Mouse (Mus musculus) neutrophil, adult 59 days (primary cell): ENCODE data around the gene A930004D18Rik. TPM values are rescaled to one million over a fixed set of nuclear protein-coding genes. Genes with fewer than 3 reads are reported as not detected.

Experiments
- total RNA-seq, 2 experiments: library from RNA; stranded (reverse); gene quantifications; 1 replicate in 1 of 2; 2 replicates in 1 of 2; pipeline ENCODE4 v1.2.4; 2023

A930004D18Rik gene
- total RNA-seq = not detected

DNA sequence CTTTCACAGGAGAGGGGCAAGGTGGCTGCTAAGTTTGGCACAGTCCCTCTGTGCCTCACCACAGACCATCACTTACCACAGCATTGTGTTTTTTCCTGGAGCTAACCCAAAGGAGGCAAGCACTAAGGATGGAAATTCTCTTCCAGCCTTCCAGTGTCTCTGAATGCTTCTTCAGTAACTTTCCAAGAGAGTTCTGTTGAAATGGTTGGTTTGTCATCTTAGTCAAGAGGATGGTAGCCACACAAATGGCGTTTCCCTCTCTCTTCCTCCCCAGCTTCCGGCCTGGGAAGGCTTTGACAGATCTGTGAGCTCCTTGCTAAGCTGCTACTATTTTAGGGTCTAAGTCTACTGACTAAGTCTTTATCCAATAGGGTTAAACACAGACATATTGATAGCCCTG is at the start of gene A930004D18Rik:
Gene A930004D18Rik, minus strand, starts transcription at position 247 of the 400 bp plus-strand sequence.

GRCm38 (mm10) chr2:18055016-18055928 is 17.7 kb upstream of the A930004D18Rik start, which contains the start of gene Mllt10:
TSS of gene Mllt10 (plus strand) at chr2:18055237.

DNA sequence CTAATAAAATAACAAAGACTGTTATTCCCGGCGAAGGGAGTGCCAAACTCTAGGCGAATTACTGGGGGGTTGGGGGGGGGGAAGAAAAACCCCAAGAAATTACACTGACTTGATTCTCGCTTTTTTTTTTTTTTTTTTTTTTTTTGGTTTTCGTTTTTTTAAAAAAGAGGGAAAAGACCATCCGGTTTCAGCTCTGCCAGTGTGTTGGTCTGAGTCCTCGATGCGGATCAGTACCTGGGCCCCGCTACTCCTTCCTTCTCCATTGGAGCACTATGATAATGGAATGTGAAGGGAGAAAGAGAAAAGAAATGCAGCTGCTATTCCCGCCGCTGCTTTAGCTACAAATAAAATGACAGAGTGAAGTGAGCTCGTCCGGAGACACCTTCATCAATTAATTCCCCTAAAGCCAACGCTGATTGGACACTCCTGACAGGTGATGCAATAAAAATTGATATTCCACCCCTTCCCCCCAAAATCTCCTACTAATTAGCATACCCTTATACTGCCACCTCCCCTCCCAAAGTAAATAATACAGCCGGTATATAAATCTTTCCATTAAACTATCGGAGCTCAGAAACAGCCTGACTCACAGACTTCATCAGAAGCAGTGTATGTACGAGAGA is 11.0 kb upstream of the A930004D18Rik start, which contains the start of gene Skida1:
Gene Skida1, minus strand, starts transcription at position 599 of the 623 bp plus-strand sequence.

GRCm38 (mm10) chr2:17996858-17997257 is 40.7 kb downstream of the A930004D18Rik start, which contains the start of gene H2al2a:
TSS of gene H2al2a (minus strand) at chr2:17996958.

Other genes starting within 250 kb of the A930004D18Rik start
- gene H2al2a, start 40.8 kb downstream of the A930004D18Rik start, total RNA-seq = not detected
- not detected for gene Skida1, start 11.3 kb upstream of the A930004D18Rik start, total RNA-seq
- gene Mllt10, start 17.5 kb upstream of the A930004D18Rik start, total RNA-seq = 10 to 100 TPM; 86.7 to 89.2 TPM